Mouse (Mus musculus) lung, postnatal 10 days (tissue): ENCODE results near the gene Limd2.
"Not testable (repeated sequence)": the region's sequence is repeated elsewhere in the genome, so short reads cannot be mapped to it uniquely, and the experiment has no call there.

ENCODE experiments used
- DNase-seq: peaks from one replicate; pipeline ENCODE4 v3.0.0; 2021

Limd2 gene

GRCm38 (mm10) chr11:106160841-106161721, at the start of gene Limd2, which contains the start of gene Gm10840:
Gene Limd2 (minus strand): TSS chr11:106160860.
Gene Gm10840 (plus strand): TSS chr11:106160850.
- DNase-seq, result peak; percentile 74

DNA sequence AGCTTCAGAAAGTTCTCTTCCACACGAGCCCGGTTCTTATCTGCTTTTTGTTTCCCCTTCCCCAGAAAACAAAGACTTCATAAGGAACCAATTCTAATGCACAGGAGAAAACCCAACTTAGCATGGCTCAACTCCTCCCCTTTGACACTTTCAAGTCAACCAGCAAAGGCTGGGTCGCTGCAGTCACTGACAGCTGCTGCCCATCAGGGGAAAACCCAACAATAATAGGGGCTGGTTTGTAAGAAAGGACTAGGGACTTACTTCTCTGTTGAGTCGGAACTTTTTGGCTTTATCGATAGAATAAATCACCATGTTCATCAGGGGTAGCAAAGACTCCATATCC, 41.4 kb upstream of the Limd2 start, which contains the start of gene Strada:
Strada (minus strand) TSS at position 46 of the 343 bp plus-strand sequence.
- no peak for DNase-seq

GRCm38 (mm10) chr11:106201337-106202122, 40.9 kb upstream of the Limd2 start:
- DNase-seq, result no peak

- DNase-seq, result no peak
Measured at GRCm38 (mm10) chr11:106200756-106201155, 40.1 kb upstream of the Limd2 start.

DNA sequence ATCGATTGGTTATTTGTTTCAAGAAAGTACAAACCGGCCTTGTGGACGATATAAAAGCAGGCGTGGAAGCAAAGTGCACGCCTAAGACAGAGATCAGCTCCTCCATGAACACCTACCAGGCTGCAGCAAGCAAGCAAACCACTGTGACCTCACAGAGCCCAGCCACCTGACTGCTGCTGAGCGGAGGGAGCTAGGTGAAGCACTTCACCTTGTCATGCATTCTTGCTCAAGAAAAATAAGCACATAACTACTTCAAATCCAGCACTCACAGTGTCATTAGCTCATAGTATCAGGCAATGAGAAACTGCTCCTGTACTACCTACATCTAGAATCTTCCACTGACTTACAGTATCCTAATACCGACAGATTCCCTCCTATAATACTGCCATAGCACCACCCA, 39.3 kb upstream of the Limd2 start:
- not testable (repeated sequence) for DNase-seq

- no peak for DNase-seq
Measured at GRCm38 (mm10) chr11:106198277-106198676, 37.6 kb upstream of the Limd2 start.

DNA sequence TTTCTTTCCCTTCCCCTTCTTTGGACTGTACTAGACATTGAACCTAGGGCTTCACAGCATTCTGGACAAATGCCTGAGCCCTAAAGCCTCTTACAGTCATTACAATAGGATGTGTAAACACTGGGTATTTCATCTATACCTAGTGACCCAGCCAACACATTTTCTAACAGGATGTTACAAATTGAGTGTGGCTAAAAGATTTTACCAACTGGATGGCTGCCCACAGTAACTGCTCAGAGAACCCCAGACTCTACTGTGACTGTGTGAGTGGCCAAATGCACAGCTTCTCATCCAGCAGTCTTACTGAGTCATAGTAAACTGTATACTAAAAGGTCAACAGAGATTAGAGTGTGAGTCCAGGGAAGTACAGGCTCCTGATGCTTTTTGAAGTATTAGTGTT, 34.7 kb upstream of the Limd2 start:
- DNase-seq, result no peak

- DNase-seq, result no peak
Measured at GRCm38 (mm10) chr11:106194891-106195290, 34.2 kb upstream of the Limd2 start.

GRCm38 (mm10) chr11:106194155-106194541, 33.5 kb upstream of the Limd2 start:
- DNase-seq, result no peak

DNA sequence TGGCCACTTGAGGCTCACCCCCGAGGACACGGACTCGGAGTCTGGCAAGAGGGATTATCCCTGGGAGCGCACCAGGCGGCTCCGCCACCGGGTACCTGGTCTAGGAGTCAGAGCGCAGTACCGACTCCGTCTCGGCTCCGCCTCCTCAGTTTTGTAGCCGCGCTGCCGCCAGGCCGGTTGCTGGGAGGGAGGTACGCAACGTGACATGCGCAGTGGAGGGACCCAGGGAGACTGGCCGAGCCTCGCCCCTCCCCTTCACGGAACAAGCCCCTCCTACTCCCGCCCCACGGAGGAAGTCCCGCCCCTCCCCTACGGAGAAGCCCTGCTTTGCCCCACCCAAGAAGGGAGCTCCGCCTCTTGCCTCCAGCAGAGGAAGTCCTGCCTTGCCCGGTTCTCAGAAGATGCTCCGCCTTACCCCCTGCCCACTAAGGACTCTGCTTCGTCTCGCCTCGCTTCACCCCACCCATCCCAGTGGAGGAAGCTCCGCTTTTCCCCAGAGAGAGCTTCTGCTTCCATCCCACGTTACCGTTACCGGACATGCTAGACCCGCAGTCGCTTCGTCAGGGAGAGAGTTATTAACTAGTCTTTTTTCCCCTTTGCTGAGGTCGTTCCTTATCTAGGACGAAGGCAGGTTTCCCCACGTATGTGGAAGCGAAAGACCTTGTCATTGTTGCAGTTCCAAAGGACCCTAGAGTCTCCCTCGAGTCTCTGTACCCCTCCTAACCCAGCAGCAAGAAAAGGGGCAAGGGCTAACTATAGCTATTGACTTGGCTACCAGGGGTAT, 32.9 kb upstream of the Limd2 start:
- DNase-seq, result peak; percentile 98

GRCm38 (mm10) chr11:106192657-106193370, 32.2 kb upstream of the Limd2 start:
- no peak for DNase-seq

- no peak for DNase-seq
Measured at GRCm38 (mm10) chr11:106192241-106192640, 31.6 kb upstream of the Limd2 start.

DNA sequence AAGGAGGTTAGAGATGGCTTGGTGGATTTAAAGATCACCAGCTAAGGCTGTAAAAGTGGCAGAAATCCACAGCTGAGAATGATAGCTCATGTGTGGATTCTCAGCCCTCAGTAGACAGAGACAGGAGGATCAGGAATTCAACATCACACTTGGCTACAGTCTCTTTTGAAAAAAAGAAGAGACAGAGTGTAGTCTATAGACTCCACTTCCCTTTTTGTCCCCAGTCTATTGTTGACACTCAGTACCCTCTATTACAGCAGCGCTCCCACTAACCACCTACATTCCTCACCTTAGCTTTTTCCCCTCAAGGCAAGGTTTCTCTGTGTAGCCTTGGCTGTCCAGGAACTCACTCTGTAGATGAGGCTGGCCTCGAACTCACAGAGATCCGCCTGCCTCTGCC, 31.1 kb upstream of the Limd2 start:
- no peak for DNase-seq

DNA sequence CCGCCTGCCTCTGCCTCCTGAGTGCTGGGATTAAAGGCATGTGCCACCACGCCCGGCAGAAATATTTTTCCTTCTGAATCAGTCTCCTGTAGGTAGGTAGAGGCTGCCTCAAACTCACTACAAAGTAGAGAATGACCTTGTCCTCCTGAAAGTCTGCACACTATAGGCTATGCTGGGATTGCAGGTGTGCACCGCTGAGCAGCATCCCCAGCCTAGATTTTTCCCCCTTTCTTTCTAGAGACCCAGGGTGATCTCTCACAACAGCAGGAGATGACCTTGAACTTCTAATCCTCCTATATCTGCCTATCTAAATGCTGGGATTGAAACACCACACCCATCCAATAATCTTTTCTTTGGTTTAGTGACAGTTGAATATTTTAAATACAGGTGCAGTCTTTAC, 26.7 kb upstream of the Limd2 start:
- no peak for DNase-seq

GRCm38 (mm10) chr11:106180449-106180801, 19.8 kb upstream of the Limd2 start:
- DNase-seq, result no peak

- DNase-seq, result no peak
Measured at GRCm38 (mm10) chr11:106179711-106180448, 19.2 kb upstream of the Limd2 start.

DNA sequence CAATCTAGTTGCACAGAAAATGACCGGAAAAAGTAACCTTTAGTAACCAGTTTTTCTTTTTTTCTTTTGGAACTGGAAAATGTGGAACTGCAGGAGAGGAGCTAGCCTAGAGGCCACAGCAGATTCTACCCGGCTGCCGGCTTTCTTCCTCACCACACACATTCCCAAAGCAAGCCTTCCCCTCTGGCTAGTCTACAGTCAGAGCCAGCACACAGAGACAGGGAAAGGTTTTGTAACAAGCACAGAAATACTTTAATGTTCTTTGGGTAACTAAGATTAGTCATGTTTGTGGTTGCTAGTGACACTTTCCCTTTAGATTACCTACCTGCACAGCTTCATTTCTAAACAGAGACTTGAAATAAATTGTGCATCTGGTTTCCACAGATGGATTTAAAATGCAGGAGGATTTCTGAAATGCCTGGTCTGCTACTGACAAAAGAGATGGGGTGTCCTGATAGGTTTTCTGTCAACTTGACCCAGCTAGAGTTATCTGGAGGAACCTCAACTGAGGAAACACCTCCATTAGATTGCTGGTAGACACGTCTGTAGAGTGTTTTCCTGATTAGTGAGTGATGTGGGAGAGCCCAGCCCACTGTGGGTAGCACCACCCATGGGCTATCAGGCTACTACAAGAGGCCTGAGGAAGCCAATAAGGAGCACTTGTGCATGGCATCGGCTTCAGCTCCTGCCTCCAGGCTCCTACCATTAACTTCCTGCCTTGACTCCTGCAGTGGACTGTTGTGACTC, 17.5 kb upstream of the Limd2 start:
- no peak for DNase-seq

GRCm38 (mm10) chr11:106176372-106176771, 15.7 kb upstream of the Limd2 start:
- no peak for DNase-seq

DNA sequence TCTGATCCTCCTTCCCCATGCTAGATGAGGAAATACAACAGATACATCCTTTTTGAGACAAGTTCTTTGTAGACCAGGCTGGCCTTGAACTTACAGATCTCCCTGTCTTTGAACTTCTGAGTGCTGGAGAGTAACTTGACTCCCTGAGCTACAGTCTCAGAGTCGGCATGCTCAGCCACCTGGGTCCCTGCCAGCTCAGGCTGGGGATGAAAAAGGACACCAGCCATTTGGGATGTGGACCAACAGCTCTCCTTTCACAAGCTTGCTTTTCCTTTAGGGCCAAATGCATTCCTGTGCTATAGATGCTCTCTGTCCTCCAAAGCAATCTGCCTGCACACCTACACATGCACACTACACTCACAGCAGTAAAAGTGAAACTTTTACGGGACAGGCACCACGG, 14.4 kb upstream of the Limd2 start:
- no peak for DNase-seq

DNA sequence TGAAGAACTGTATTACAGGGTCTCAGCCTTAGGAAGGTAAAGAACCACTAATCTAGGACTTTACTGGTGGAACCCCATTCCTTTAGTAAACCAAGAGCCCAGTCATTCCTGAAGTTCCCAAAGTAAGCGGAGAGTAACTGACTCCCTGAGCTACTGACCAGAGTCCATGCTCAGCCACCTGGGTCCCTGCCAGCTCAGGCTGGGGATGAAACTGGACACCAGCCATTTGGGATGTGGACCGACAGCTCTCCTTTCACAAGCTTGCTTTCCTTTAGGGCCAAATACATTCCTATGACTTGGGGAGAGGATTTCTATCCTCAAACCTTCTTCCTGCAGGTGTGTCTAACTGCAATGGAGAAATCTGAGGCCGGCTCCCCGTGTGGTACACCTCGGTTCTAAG, 13.7 kb upstream of the Limd2 start:
- no peak for DNase-seq

- DNase-seq, result no peak
Measured at GRCm38 (mm10) chr11:106173228-106173627, 12.6 kb upstream of the Limd2 start.
